Mouse (Mus musculus) intestine, embryonic 15.5 days (tissue): ENCODE data around the gene Klk8. TPM values are rescaled to one million over a fixed set of nuclear protein-coding genes. Genes with fewer than 3 reads are reported as not detected.
A peak's percentile ranks its signal among the peaks of the same experiment; 100 is the strongest.

Source experiments
- ATAC-seq: fragments of 200-750 bp; cut with Nextera tagmentation; 2 replicates; pipeline ENCODE4 v1.8.0; 2017; ENCODE audit warnings: moderate TSS enrichment, moderate library complexity
- H3K27ac ChIP-seq: fragments of 300-500 bp; sonication (generic); 2 replicates; pipeline ENCODE4 v1.5.1; 2015; ENCODE audit warnings: mild to moderate bottlenecking, inconsistent platforms
- H3K27me3 ChIP-seq: fragments of 300-500 bp; sonication (generic); replicated peaks from 2 replicates; pipeline ENCODE4 v1.6.1; 2015; ENCODE audit warnings: inconsistent platforms
- H3K36me3 ChIP-seq: fragments of 300-500 bp; sonication (generic); 2 replicates; pipeline ENCODE4 v1.6.1; 2015; ENCODE audit warnings: inconsistent platforms
- H3K4me1 ChIP-seq: fragments of 300-500 bp; sonication (generic); replicated peaks from 2 replicates; pipeline ENCODE4 v1.6.1; 2015; ENCODE audit warnings: inconsistent platforms
- H3K4me2 ChIP-seq: fragments of 300-500 bp; sonication (generic); replicated peaks from 2 replicates; pipeline ENCODE4 v1.6.1; 2015; ENCODE audit warnings: mild to moderate bottlenecking, inconsistent platforms
- H3K4me3 ChIP-seq: fragments of 300-500 bp; sonication (generic); replicated peaks from 2 replicates; pipeline ENCODE4 v1.5.1; 2015; ENCODE audit warnings: inconsistent platforms
- H3K9ac ChIP-seq: fragments of 300-500 bp; sonication (generic); 2 replicates; pipeline ENCODE4 v1.6.1; 2015; ENCODE audit warnings: inconsistent platforms
- H3K9me3 ChIP-seq: fragments of 300-500 bp; sonication (generic); 2 replicates; pipeline ENCODE4 v1.6.1; 2016; ENCODE audit warnings: inconsistent platforms
- WGBS: fragments of 180-500 bp; shearing (Covaris S2); methylation state at CpG from one replicate; pipeline ENCODE4 v1.1.7; 2015; 5-methylcytosine and 5-hydroxymethylcytosine counted together
- polyA plus RNA-seq: library from polyadenylated mRNA; unstranded; fragments of >200 nt; fragmentation: Nextera tagmentation; extraction: Ambion mirVana; gene quantifications from 2 replicates; pipeline ENCODE4 v1.2.1, GENCODE M21; 2015

The Klk8 gene
- polyA plus RNA-seq, 1 experiment from 2014 or later, result 14.5 TPM

- H3K27ac ChIP-seq, result no peak overlapping the region
- H3K4me3 ChIP-seq, result no peak overlapping the region
- WGBS, result 86% methylated on average over 12 of the region's 12 CpGs
- no peak overlapping the region for H3K4me2 ChIP-seq
- peaks cover 2% of the 10 kb centered on the region; the same call in 1 of the 2 replicates for H3K4me1 ChIP-seq
- no peaks in the 10 kb centered on the region for H3K27me3 ChIP-seq
- H3K9ac ChIP-seq, result no peak overlapping the region
- ATAC-seq, result no peak
- H3K36me3 ChIP-seq, result no peaks in the 10 kb centered on the region
- no peaks in the 10 kb centered on the region for H3K9me3 ChIP-seq
Observed at GRCm38 (mm10) chr7:43777423-43777822, 20.0 kb upstream of the Klk8 start.

- Histone ChIP-seq H3K27ac (no peak overlapping the region), H3K27me3 (0 out of 2 replicates have a peak, but pooled peaks cover 4% of the 10 kb centered on the region), H3K36me3 (no peaks in the 10 kb centered on the region), H3K4me1 (peaks cover 2% of the 10 kb centered on the region; the same call in 1 of the 2 replicates), H3K4me2 (no peak overlapping the region), H3K9ac (no peak overlapping the region), H3K4me3 (no peak overlapping the region), H3K9me3 (no peaks in the 10 kb centered on the region)
- WGBS, result 83% methylated on average over 10 of the region's 10 CpGs
- no peak for ATAC-seq
Observed at GRCm38 (mm10) chr7:43778176-43778970, 19.0 kb upstream of the Klk8 start.

- H3K36me3 ChIP-seq, result no peaks in the 10 kb centered on the region
- no peak overlapping the region for H3K4me3 ChIP-seq
- H3K4me1 ChIP-seq, result peaks cover 2% of the 10 kb centered on the region; the same call in 1 of the 2 replicates
- 0 out of 2 replicates have a peak, but pooled peaks cover 7% of the 10 kb centered on the region for H3K27me3 ChIP-seq
- 50% methylated on average over 6 of the region's 6 CpGs for WGBS
- no peak overlapping the region for H3K27ac ChIP-seq
- ATAC-seq, result no peak
- H3K4me2 ChIP-seq, result no peak overlapping the region
- H3K9me3 ChIP-seq, result no peaks in the 10 kb centered on the region
- no peak overlapping the region for H3K9ac ChIP-seq
Observed at GRCm38 (mm10) chr7:43780241-43780640, 17.1 kb upstream of the Klk8 start.

GRCm38 (mm10) chr7:43780746-43781145 is 16.6 kb upstream of the Klk8 start, which contains the start of gene Klk10:
Gene Klk10, plus strand, starts transcription at chr7:43781035.
- Histone ChIP-seq H3K36me3 (no peaks in the 10 kb centered on the region), H3K9me3 (no peaks in the 10 kb centered on the region), H3K4me1 (peaks cover 2% of the 10 kb centered on the region; the same call in 1 of the 2 replicates), H3K27ac (no peak within 1 kb of the TSS), H3K4me3 (no peak within 1 kb of the TSS), H3K27me3 (0 out of 2 replicates have a peak, but pooled peaks cover 7% of the 10 kb centered on the region), H3K9ac (no peak within 1 kb of the TSS), H3K4me2 (0 out of 2 replicates have a peak within 1 kb of the TSS, but pooled peaks have one; percentile 4)
- ATAC-seq, result no peak
- WGBS, result 32% methylated on average over 5 of the region's 5 CpGs

- Histone ChIP-seq H3K9ac (no peak overlapping the region), H3K4me3 (no peak overlapping the region), H3K4me1 (peaks cover 2% of the 10 kb centered on the region; the same call in 1 of the 2 replicates), H3K27me3 (0 out of 2 replicates have a peak, but pooled peaks cover 7% of the 10 kb centered on the region), H3K4me2 (no peak overlapping the region), H3K27ac (no peak overlapping the region), H3K36me3 (no peaks in the 10 kb centered on the region), H3K9me3 (no peaks in the 10 kb centered on the region)
- 85% methylated on average over 11 of the region's 11 CpGs for WGBS
- no peak for ATAC-seq
Observed at GRCm38 (mm10) chr7:43781541-43781940, 15.8 kb upstream of the Klk8 start.

GRCm38 (mm10) chr7:43782275-43783265 is 14.8 kb upstream of the Klk8 start:
- 9% methylated on average over 36 of the region's 36 CpGs for WGBS
- Histone ChIP-seq H3K9ac (peak overlapping the region; percentile 21; the same call in 1 of the 2 replicates), H3K27ac (no peak overlapping the region)

GRCm38 (mm10) chr7:43785286-43785685 is 12.1 kb upstream of the Klk8 start:
- Histone ChIP-seq H3K4me1 (peaks cover 2% of the 10 kb centered on the region; the same call in 1 of the 2 replicates), H3K9me3 (no peaks in the 10 kb centered on the region), H3K4me2 (no peak overlapping the region), H3K36me3 (no peaks in the 10 kb centered on the region), H3K4me3 (no peak overlapping the region), H3K9ac (no peak overlapping the region), H3K27ac (no peak overlapping the region), H3K27me3 (0 out of 2 replicates have a peak, but pooled peaks cover 7% of the 10 kb centered on the region)
- 83% methylated on average over 1 of the region's 1 CpGs for WGBS
- no peak for ATAC-seq

More at GRCm38 (mm10) chr7:43782275-43783265, 14.8 kb upstream of the Klk8 start:
- Histone ChIP-seq H3K4me2 (peak overlapping the region; percentile 80), H3K4me1 (peaks cover 2% of the 10 kb centered on the region; the same call in 1 of the 2 replicates), H3K9me3 (no peaks in the 10 kb centered on the region), H3K36me3 (no peaks in the 10 kb centered on the region), H3K4me3 (peak overlapping the region; percentile 26), H3K27me3 (0 out of 2 replicates have a peak, but pooled peaks cover 7% of the 10 kb centered on the region)
- ATAC-seq, result peak; percentile 89

- Histone ChIP-seq H3K36me3 (no peaks in the 10 kb centered on the region), H3K9ac (no peak overlapping the region), H3K9me3 (no peaks in the 10 kb centered on the region), H3K4me3 (no peak overlapping the region), H3K4me2 (no peak overlapping the region), H3K27me3 (0 out of 2 replicates have a peak, but pooled peaks cover 6% of the 10 kb centered on the region), H3K27ac (no peak overlapping the region), H3K4me1 (no peaks in the 10 kb centered on the region)
- no peak for ATAC-seq
- 83% methylated on average over 3 of the region's 3 CpGs for WGBS
Observed at GRCm38 (mm10) chr7:43788096-43788495, 9.3 kb upstream of the Klk8 start.

- Histone ChIP-seq H3K36me3 (no peaks in the 10 kb centered on the region), H3K27me3 (no peaks in the 10 kb centered on the region), H3K4me3 (no peak overlapping the region), H3K9ac (no peak overlapping the region), H3K4me1 (no peaks in the 10 kb centered on the region), H3K27ac (no peak overlapping the region), H3K4me2 (no peak overlapping the region), H3K9me3 (no peaks in the 10 kb centered on the region)
- 71% methylated on average over 2 of the region's 2 CpGs for WGBS
- no peak for ATAC-seq
Observed at GRCm38 (mm10) chr7:43789295-43789694, 8.1 kb upstream of the Klk8 start.

- H3K9me3 ChIP-seq, result no peaks in the 10 kb centered on the region
- H3K27me3 ChIP-seq, result no peaks in the 10 kb centered on the region; the same call in 1 of the 2 replicates
- H3K4me1 ChIP-seq, result 0 out of 2 replicates have a peak, but pooled peaks cover 3% of the 10 kb centered on the region
- WGBS, result 75% methylated on average over 7 of the region's 7 CpGs
- no peak within 1 kb of the TSS for H3K4me2 ChIP-seq
- ATAC-seq, result no peak
- no peak within 1 kb of the TSS for H3K27ac ChIP-seq
- no peak within 1 kb of the TSS for H3K4me3 ChIP-seq
- H3K36me3 ChIP-seq, result no peaks in the 10 kb centered on the region
- no peak within 1 kb of the TSS for H3K9ac ChIP-seq
Observed at GRCm38 (mm10) chr7:43791591-43791990, 5.8 kb upstream of the Klk8 start, which contains the start of gene Klk9. Gene Klk9, plus strand, starts transcription at chr7:43791891.

GRCm38 (mm10) chr7:43796355-43796754 is 1.0 kb upstream of the Klk8 start:
- Histone ChIP-seq H3K27ac (no peak overlapping the region), H3K27me3 (no peaks in the 10 kb centered on the region; the same call in 1 of the 2 replicates), H3K9me3 (no peaks in the 10 kb centered on the region), H3K4me2 (peak overlapping the region; percentile 84), H3K4me3 (peak overlapping the region; percentile 45), H3K4me1 (0 out of 2 replicates have a peak, but pooled peaks cover 5% of the 10 kb centered on the region), H3K9ac (no peak overlapping the region), H3K36me3 (no peaks in the 10 kb centered on the region)
- ATAC-seq, result peak; percentile 21
- WGBS, result 8% methylated on average over 8 of the region's 8 CpGs
